Mouse (Mus musculus): ENCODE measurements at regions not wholly inside any gene's neighbourhood (a gene's known extent, or its start where the extent isn't known, plus 50 kb on each side); places are given as distances from the start of the nearest gene placed in this dataset.

DNA sequence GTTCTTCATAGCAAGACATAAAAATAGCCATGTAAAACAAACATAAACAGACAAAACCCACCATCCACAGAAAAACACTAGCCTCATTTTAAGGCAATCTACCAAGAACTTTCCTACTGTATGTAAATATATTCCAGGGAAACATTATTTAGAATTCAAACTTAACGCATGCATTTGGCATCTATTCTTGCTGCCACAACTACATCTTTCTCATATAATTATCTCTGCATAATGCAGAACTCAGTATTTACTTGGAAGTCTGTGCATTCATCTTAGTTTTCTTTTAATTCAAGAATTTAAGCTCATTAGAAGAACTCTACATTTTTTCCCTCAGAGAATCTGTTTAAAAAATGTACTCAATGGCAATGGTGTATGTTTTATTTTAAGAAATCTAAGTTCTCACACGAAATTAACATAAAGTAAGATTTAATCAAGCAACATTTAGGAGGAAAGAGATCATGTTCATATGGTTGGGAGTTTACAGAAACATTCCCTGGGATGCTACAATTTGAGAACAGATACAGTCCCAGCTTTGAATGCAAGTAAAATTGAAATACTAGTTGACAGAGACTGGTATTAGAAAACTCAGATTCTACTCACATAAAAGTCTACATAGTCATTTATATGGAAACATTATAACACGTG, 1114.7 kb downstream of the Sorcs1 start:
- Histone ChIP-seq H3K27me3 (ENCODE audit: control insufficient read depth, insufficient read depth, low read length) (no peaks in the 10 kb centered on the region), H3K36me3 (ENCODE audit: control insufficient read depth, insufficient read depth, low read length) (no peaks in the 10 kb centered on the region), H3K4me2 (no peak overlapping the region), H3K4me1 (ENCODE audit: control insufficient read depth, insufficient read depth, low read length) (no peaks in the 10 kb centered on the region), H3K27ac (ENCODE audit: low read depth, low read length) (no peak overlapping the region), H3K9ac (ENCODE audit: low read length) (no peak overlapping the region), H3K9me3 (ENCODE audit: control insufficient read depth, low read length) (no peaks in the 10 kb centered on the region), H3K4me3 (ENCODE audit: low read depth, low read length) (no peak overlapping the region)
- ATAC-seq (ENCODE audit: low FRiP score) (no peak), DNase-seq (ENCODE audit: low spot score, missing footprints) (no peak)
- WGBS = 75% methylated on average over 3 of the region's 3 CpGs

DNA sequence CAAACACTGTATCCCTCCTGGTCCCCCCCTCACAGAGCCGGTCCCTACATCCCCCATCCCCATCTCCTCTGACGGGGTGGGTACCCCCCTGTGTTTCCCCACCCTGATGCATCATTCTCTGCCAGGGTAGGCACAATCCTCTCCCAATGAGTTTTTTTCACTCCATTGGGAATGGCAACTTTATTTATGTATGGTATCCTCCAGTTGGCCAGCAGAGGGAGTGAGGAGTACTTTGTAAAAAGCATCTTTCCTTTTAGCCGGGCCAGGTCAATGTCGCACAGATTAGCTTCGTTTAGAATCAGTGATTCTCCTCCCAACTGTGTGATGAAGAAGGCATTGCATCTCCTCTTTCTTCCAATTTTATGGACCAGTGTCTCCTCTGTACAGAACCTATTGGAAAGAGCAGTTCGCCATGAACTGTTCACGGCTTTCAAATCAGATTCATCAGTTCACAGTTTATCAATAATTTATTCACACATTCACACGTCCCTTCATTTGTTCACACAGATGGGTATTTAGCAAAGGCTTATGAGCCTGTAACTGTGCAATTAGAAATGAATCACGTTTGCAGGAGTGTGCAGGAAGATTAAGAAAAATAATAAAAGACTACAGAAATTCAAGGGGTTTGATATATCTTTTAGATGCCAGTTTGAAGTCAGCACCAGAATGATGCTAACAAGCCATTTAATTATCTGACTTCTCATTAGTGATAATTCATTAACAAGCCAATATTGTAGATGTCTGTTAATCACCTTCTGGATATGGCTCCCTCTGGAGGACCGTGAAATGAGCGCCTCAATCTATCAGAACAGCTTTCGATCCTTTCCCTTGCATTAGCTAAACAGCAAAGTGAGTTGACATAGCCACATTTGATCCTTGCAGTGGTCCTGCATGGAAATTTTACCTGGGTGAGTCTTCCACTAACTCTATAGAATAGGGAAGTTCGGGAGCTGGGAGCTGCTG, 1138.7 kb downstream of the Sorcs1 start:
- H3K4me1 ChIP-seq (ENCODE audit: control insufficient read depth, insufficient read depth, low read length) = no peaks in the 10 kb centered on the region
- H3K4me3 ChIP-seq (ENCODE audit: low read depth, low read length) = no peak overlapping the region
- no peaks in the 10 kb centered on the region for H3K27me3 ChIP-seq (ENCODE audit: control insufficient read depth, insufficient read depth, low read length)
- WGBS = 57% methylated on average over 13 of the region's 13 CpGs
- no peak overlapping the region for H3K27ac ChIP-seq (ENCODE audit: low read depth, low read length)
- DNase-seq (ENCODE audit: low spot score, missing footprints) = peak; percentile 85
- H3K4me2 ChIP-seq = no peak overlapping the region
- no peak overlapping the region for H3K9ac ChIP-seq (ENCODE audit: low read length)
- peak; percentile 76 for ATAC-seq (ENCODE audit: low FRiP score)
- H3K36me3 ChIP-seq (ENCODE audit: control insufficient read depth, insufficient read depth, low read length) = no peaks in the 10 kb centered on the region
- no peaks in the 10 kb centered on the region for H3K9me3 ChIP-seq (ENCODE audit: control insufficient read depth, low read length)
